ENCODE assay signal across 13 mouse cellular contexts in genomic region chr11:88683026-88683770, GRCm38 (mm10). TPM values are rescaled to one million over a fixed set of nuclear protein-coding genes. Genes with fewer than 3 reads are reported as not detected.
A peak's percentile ranks its signal among the peaks of the same experiment; 100 is the strongest.
DNase-seq lines count a peak whose midpoint lies in the region; ATAC-seq lines count a peak whose summit lies in the region.
"Had no signal": no experiment of that assay in that cellular context is flagged by ENCODE, and none has a peak within 500 bp of the region (broad histone marks: within the 10 kb centered on the region; RNA-seq: fewer than 3 reads in every experiment).

No protein-coding gene starts in this region.

- peak overlapping the region; percentile 66 for H3K27ac ChIP-seq in forebrain, embryonic 12.5 days
- H3K27ac ChIP-seq in hindbrain, embryonic 13.5 days, result peak overlapping the region; percentile 73
- H3K27ac ChIP-seq in midbrain, embryonic 15.5 days, result no peak overlapping the region; the same call in 1 of the 2 replicates
- H3K27ac ChIP-seq in heart, embryonic 11.5 days (ENCODE audit: low read depth, low read length), result no peak overlapping the region
- H3K27ac ChIP-seq: heart, embryonic 15.5 days had no signal

- no peak overlapping the region for H3K4me2 ChIP-seq in forebrain, embryonic 12.5 days
- no peak overlapping the region for H3K4me2 ChIP-seq in hindbrain, embryonic 13.5 days
- no peak overlapping the region for H3K4me2 ChIP-seq in midbrain, embryonic 15.5 days
- no peak overlapping the region for H3K4me2 ChIP-seq in heart, embryonic 11.5 days
- H3K4me2 ChIP-seq: embryonic facial prominence, embryonic 12.5 days; heart, embryonic 15.5 days had no signal

- intact Hi-C loops in left cerebral cortex, postnatal 14 days (cut with DNase I), result no loop called here

- no peak for ATAC-seq in forebrain, embryonic 12.5 days (ENCODE audit: low FRiP score)
- ATAC-seq in hindbrain, embryonic 13.5 days (ENCODE audit: low FRiP score), result no peak
- ATAC-seq in midbrain, embryonic 15.5 days (replicated peaks), result 0 out of 2 replicates have a peak, but pooled peaks have one; percentile 45
- ATAC-seq in monocyte, adult 5-6 weeks (replicated peaks; ENCODE audit: insufficient number of reproducible peaks, low FRiP score, low TSS enrichment, poor library complexity, severe bottlenecking), result no peak
- ATAC-seq in heart, embryonic 11.5 days (replicated peaks; ENCODE audit: insufficient number of reproducible peaks, low FRiP score, low TSS enrichment), result no peak
- ATAC-seq: intestine, postnatal 0 days had no signal

- H3K27me3 ChIP-seq in forebrain, embryonic 12.5 days, result no peaks in the 10 kb centered on the region
- no peaks in the 10 kb centered on the region for H3K27me3 ChIP-seq in hindbrain, embryonic 13.5 days
- H3K27me3 ChIP-seq in midbrain, embryonic 15.5 days (replicated peaks), result no peaks in the 10 kb centered on the region
- H3K27me3 ChIP-seq in heart, embryonic 11.5 days (ENCODE audit: control insufficient read depth, insufficient read depth, low read length), result no peaks in the 10 kb centered on the region
- H3K27me3 ChIP-seq: embryonic facial prominence, embryonic 12.5 days; heart, embryonic 15.5 days had no signal

- peaks cover 79% of the 10 kb centered on the region for H3K4me1 ChIP-seq in forebrain, embryonic 12.5 days
- H3K4me1 ChIP-seq in hindbrain, embryonic 13.5 days (replicated peaks), result peaks cover 85% of the 10 kb centered on the region
- H3K4me1 ChIP-seq in midbrain, embryonic 15.5 days, result peaks cover 61% of the 10 kb centered on the region
- H3K4me1 ChIP-seq in heart, embryonic 11.5 days (ENCODE audit: control insufficient read depth, insufficient read depth, low read length), result peaks cover 26% of the 10 kb centered on the region

- DNase-seq in left cerebral cortex, postnatal 14 days (ENCODE audit: low spot score in 2 of 2), result peak; percentile 26 to 30
- DNase-seq in left cerebral cortex, adult 11 months (ENCODE audit: low spot score), result no peak
- DNase-seq in retina, postnatal 1 day, result no peak
- DNase-seq: adrenal gland, adult 8-10 months; cerebellum, postnatal 10 days had no signal

- H3K9me3 ChIP-seq in forebrain, embryonic 12.5 days, result no peaks in the 10 kb centered on the region
- H3K9me3 ChIP-seq in hindbrain, embryonic 13.5 days, result no peaks in the 10 kb centered on the region
- no peaks in the 10 kb centered on the region for H3K9me3 ChIP-seq in midbrain, embryonic 15.5 days
- H3K9me3 ChIP-seq in heart, embryonic 11.5 days (replicated peaks; ENCODE audit: control insufficient read depth, low read length), result no peaks in the 10 kb centered on the region
- H3K9me3 ChIP-seq: embryonic facial prominence, embryonic 12.5 days; heart, embryonic 15.5 days had no signal

- no peak overlapping the region for H3K9ac ChIP-seq in forebrain, embryonic 12.5 days
- H3K9ac ChIP-seq in hindbrain, embryonic 13.5 days, result no peak overlapping the region
- H3K9ac ChIP-seq in midbrain, embryonic 15.5 days, result no peak overlapping the region
- no peak overlapping the region for H3K9ac ChIP-seq in heart, embryonic 11.5 days (ENCODE audit: low read depth, low read length)
- H3K9ac ChIP-seq: embryonic facial prominence, embryonic 12.5 days; heart, embryonic 15.5 days had no signal

- WGBS in forebrain, embryonic 12.5 days, result 46% methylated on average over 14 of the region's 14 CpGs
- 55% methylated on average over 14 of the region's 14 CpGs for WGBS in hindbrain, embryonic 13.5 days
- WGBS in midbrain, embryonic 15.5 days, result 51% methylated on average over 14 of the region's 14 CpGs
- 80% methylated on average over 14 of the region's 14 CpGs for WGBS in heart, embryonic 11.5 days (ENCODE audit: insufficient replicate concordance)

- peaks cover 51% of the 10 kb centered on the region for H3K36me3 ChIP-seq in forebrain, embryonic 12.5 days (replicated peaks)
- peaks cover 39% of the 10 kb centered on the region for H3K36me3 ChIP-seq in hindbrain, embryonic 13.5 days
- no peaks in the 10 kb centered on the region for H3K36me3 ChIP-seq in midbrain, embryonic 15.5 days (replicated peaks)
- 0 out of 2 replicates have a peak, but pooled peaks cover 4% of the 10 kb centered on the region for H3K36me3 ChIP-seq in heart, embryonic 11.5 days (ENCODE audit: control insufficient read depth, insufficient read depth, low read length)
- H3K36me3 ChIP-seq: heart, embryonic 15.5 days had no signal

- H3K4me3 ChIP-seq in forebrain, embryonic 12.5 days (replicated peaks), result no peak overlapping the region
- no peak overlapping the region for H3K4me3 ChIP-seq in hindbrain, embryonic 13.5 days
- no peak overlapping the region for H3K4me3 ChIP-seq in midbrain, embryonic 15.5 days
- no peak overlapping the region for H3K4me3 ChIP-seq in heart, embryonic 11.5 days (ENCODE audit: low read depth, low read length)
- H3K4me3 ChIP-seq: embryonic facial prominence, embryonic 12.5 days; heart, embryonic 15.5 days had no signal

RNA-seq across cellular contexts. Expression of gene Msi2, which starts 35.1 kb away (rescaled TPM):
- 100 to 1,000 TPM in 1 of 2 experiments, 10 to 100 TPM in 1; 97.8 to 103 TPM for total RNA-seq in left cerebral cortex, postnatal 14 days (2021)
- polyA plus RNA-seq in forebrain, embryonic 12.5 days (2016; fragmentation: Nextera tagmentation; extraction: Ambion mirVana), result 34.9 and 35.8 TPM in 2 replicates
- 36.6 and 41.0 TPM in 2 replicates for polyA plus RNA-seq in hindbrain, embryonic 13.5 days (2015; fragmentation: Nextera tagmentation; extraction: Ambion mirVana)
- polyA plus RNA-seq in midbrain, embryonic 15.5 days (2015; fragmentation: Nextera tagmentation; extraction: Ambion mirVana), result 32.0 and 33.6 TPM in 2 replicates
- total RNA-seq in monocyte, adult 5-6 weeks (2017), result 19.4 to 72.0 TPM (median 35.2 TPM) in 3 replicates
- 15.3 and 18.4 TPM in 2 replicates for polyA plus RNA-seq in heart, embryonic 11.5 days (2014; fragmentation: Nextera tagmentation; extraction: Ambion mirVana)

Comparison
In these comparisons a context has a peak if more than half of its experiments do, and no peak if none do; other contexts are left out.
1. DNase-seq: peak in left cerebral cortex, postnatal 14 days (2 of 2); none in left cerebral cortex, adult 11 months (single experiment) and retina, postnatal 1 day (single experiment).
2. H3K27ac ChIP-seq: peak in forebrain, embryonic 12.5 days (single experiment) and hindbrain, embryonic 13.5 days (single experiment); none in midbrain, embryonic 15.5 days (single experiment) and heart, embryonic 11.5 days (single experiment).